Mouse (Mus musculus): Measurements from ENCODE around the gene Gsg1. TPM values are rescaled to one million over a fixed set of nuclear protein-coding genes. Genes with fewer than 3 reads are reported as not detected.

Gene Gsg1
- not detected for polyA plus RNA-seq (2014; fragmentation: Illumina TruSeq; extraction: RNeasy Lipid Tissue Mini Kit (QIAGEN cat#74804); ENCODE audit: low read depth, low replicate concordance)

GRCm38 (mm10) chr6:135254153-135254552 lies at the start of gene Gsg1:
Gene Gsg1 (minus strand): TSS chr6:135254351.

GRCm38 (mm10) chr6:135197921-135198532 lies 56.1 kb downstream of the Gsg1 start, which contains the start of the genes Fam234b and Hebp1:
Gene Fam234b (plus strand): TSS chr6:135197977.
Gene Hebp1 (minus strand): TSS chr6:135198022.

Other genes starting within 250 kb of the Gsg1 start
- gene Ddx47, start 242.7 kb downstream of the Gsg1 start, polyA plus RNA-seq (2014; fragmentation: Illumina TruSeq; extraction: RNeasy Lipid Tissue Mini Kit (QIAGEN cat#74804); ENCODE audit: low read depth, low replicate concordance): 158 TPM
- 44.1 TPM for gene Gprc5a, start 188.7 kb downstream of the Gsg1 start, polyA plus RNA-seq (2014; fragmentation: Illumina TruSeq; extraction: RNeasy Lipid Tissue Mini Kit (QIAGEN cat#74804); ENCODE audit: low read depth, low replicate concordance)
- not detected for gene Gprc5d, start 136.1 kb downstream of the Gsg1 start, polyA plus RNA-seq (2014; fragmentation: Illumina TruSeq; extraction: RNeasy Lipid Tissue Mini Kit (QIAGEN cat#74804); ENCODE audit: low read depth, low replicate concordance)
- gene Fam234b, start 56.4 kb downstream of the Gsg1 start, polyA plus RNA-seq (2014; fragmentation: Illumina TruSeq; extraction: RNeasy Lipid Tissue Mini Kit (QIAGEN cat#74804); ENCODE audit: low read depth, low replicate concordance): 2.0 TPM
- 1.5 TPM for gene Hebp1, start 56.3 kb downstream of the Gsg1 start, polyA plus RNA-seq (2014; fragmentation: Illumina TruSeq; extraction: RNeasy Lipid Tissue Mini Kit (QIAGEN cat#74804); ENCODE audit: low read depth, low replicate concordance)
- not detected for gene Pbp2, start 56.1 kb upstream of the Gsg1 start, polyA plus RNA-seq (2014; fragmentation: Illumina TruSeq; extraction: RNeasy Lipid Tissue Mini Kit (QIAGEN cat#74804); ENCODE audit: low read depth, low replicate concordance)
- 1,123 TPM for gene Emp1, start 108.2 kb upstream of the Gsg1 start, polyA plus RNA-seq (2014; fragmentation: Illumina TruSeq; extraction: RNeasy Lipid Tissue Mini Kit (QIAGEN cat#74804); ENCODE audit: low read depth, low replicate concordance)